Mouse (Mus musculus) R1 (cell line): ENCODE data around the gene Ndufaf2.

Source experiments
- DNase-seq: peaks from one replicate; pipeline ENCODE4 v3.0.0-alpha.2; 2018; ENCODE audit warnings: low read depth, low spot score

Gene Ndufaf2

DNA sequence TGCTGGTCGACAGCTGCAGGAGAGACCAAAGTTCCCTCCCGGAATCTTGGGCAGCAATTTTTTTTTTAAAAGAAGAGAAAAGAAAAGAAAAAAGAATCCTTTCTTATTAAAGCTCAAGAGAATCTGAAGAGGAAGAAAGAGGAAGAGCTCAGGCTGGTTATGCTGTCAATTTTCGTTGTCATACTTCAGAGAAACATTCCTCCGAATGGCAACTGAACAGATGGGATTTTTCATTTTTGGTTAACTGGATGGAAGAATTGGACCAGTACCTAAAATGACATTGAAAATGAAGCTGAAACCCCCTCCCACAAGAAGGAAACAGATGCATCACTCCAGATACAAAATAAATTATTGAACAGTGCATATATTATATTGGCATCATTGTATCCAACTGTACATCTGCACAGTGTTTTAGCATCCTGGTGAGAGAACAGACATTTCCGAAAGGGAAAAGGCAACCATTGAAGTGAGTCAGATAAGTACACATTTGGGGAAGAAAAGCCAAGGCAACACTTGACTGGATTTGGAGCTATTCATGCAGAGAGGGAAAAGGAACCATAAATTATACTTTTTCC lies 19.9 kb downstream of the Ndufaf2 start:
- no peak for DNase-seq

DNA sequence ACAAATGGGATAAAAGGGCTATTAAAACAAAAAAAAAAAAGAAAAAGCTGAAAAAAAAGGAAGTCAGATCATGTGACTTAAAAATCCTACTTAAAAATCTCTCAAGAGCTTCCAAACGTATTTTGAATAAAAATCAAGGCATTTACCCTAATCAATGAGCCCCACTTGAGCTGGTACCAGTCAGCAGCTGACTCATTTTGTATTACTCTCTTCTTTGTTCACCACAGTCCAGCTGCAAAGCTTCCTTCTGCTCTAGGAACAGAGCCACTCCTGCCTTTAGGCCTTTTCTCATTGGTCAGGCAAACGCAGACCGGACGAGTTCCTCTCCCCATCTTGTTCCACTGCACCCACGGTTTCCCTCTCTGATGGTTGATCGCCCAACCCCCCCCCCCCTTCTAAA lies 22.8 kb downstream of the Ndufaf2 start:
- no peak for DNase-seq

- DNase-seq, result peak; percentile 43
These were observed 26.2 kb downstream of the Ndufaf2 start for GRCm38 (mm10) chr13:108132031-108132819.

DNA sequence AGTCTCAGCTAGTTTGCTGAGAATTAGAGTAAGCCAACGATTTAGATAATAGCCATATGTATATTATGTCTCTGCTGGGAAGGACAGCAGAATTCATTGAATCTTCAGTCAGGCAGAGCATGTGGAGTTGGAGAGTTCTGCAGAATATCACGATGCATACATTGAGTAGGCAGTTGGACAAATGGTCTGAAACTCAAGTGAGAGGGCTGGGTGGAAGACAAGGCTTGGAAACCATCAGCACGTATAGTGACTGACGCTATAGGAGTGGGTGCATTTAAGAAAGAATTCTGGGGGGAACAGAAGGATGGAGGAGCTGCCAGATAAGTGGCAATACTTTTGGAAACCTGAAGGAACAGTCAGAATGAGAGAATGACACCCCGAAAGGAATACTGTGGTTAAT lies 27.7 kb downstream of the Ndufaf2 start:
- DNase-seq, result no peak

DNA sequence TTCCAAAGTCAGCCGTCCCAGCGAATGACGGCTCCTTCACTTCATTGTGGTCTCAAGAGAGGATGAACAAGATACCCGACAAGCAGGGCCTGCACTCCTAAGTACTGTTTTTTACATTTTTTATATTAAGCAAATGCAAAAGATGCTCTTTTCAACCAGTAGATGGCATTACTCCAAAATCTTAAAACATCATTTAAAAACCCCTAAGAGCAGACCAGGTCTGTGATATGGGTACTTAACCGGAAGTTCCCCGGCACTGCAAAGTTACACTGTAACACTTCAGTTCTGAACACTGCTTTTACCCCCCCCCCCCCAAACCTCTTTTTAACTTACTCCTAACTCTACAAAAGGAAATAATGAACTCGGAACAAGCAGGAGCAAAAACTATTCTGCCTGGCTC lies 29.4 kb downstream of the Ndufaf2 start:
- no peak for DNase-seq

DNA sequence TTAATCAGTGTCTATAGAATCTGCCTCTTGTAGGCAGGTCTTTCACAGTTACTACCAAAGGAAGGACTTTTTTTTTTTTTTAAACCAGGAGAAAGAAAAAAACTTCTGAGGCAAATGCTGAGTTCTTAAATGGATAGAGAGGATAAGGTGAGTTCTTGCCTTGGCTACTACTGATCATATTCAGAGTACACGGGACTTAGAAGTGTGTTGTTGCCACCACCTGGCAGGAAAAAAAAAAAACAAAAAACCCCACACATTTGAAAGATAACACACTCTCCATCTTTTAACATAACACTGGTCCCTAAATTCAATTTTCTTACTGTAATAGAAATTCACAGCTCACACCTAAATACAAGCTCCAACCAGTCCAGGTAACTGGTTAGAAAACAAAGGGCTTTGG lies 30.5 kb downstream of the Ndufaf2 start:
- no peak for DNase-seq

- DNase-seq, result peak; percentile 45
These were observed 31.3 kb downstream of the Ndufaf2 start for GRCm38 (mm10) chr13:108127130-108127529.

GRCm38 (mm10) chr13:108126246-108126645 lies 32.2 kb downstream of the Ndufaf2 start:
- no peak for DNase-seq

GRCm38 (mm10) chr13:108124096-108124495 lies 34.3 kb downstream of the Ndufaf2 start:
- DNase-seq, result no peak

DNA sequence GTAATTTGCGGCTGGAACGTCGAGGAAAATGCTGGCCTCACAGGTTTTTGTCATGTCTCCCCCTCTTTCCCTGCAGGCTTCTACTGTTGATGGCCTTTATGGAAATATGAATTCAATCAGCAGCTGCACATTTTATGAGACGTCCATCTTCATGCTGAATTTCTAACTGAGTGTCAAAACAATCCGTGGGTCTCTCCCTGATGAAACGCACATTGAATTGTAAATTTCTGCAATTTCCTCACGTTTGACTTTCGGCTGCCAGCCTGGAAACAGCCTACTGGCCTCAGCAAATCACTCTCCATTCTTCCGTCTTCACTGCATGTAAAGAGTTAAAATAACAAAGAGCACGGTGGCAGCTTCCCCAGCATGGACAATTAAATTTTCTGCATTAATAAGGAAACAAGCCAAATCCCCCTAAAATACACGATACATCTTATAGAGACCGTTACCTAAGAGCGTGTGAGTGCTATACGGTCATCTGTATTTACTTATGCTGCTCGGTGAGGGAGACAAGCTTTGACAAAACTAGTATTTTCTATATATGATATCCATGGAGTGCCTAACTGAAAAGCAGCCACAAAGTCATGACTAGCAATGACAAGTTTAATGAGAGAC lies 35.2 kb downstream of the Ndufaf2 start:
- no peak for DNase-seq

- DNase-seq, result peak; percentile 71
These were observed 38.8 kb downstream of the Ndufaf2 start for GRCm38 (mm10) chr13:108119411-108120310.

DNA sequence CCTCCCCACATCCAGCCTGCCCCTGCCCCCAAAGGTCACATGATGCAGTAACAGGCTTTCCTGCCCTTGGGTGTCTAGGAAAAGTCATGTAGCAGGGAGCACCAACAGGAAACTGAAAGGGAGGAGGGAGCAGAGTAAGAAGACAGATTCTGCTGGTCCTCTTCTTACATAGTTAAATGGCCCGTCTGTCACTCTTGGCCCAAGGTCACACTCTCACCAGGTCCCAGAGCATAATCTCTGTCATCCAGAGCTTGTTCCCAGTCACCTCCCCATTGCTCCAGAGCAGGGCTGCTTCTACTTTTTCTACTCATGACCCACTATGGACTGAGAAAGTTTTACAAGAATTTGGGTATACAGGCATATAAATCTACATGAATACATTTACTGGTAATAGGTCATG lies 40.2 kb downstream of the Ndufaf2 start:
- no peak for DNase-seq

DNA sequence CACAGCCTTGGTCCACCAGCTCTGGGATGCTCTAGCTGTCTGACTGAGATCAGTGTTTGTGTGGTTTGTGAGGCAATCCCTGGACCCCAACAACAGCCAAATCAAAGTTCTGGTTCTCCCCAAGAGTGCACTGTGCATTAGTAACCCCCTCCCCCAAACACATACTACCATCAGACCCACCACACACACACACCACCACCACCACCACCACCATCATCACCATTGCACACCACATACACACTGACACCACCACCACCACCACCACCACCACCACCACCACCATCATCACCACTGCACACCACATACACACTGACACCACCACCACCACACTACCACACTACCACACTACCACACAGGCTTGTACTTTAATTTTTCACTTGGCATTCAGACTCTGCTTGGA lies 40.8 kb downstream of the Ndufaf2 start:
- DNase-seq, result no peak

DNA sequence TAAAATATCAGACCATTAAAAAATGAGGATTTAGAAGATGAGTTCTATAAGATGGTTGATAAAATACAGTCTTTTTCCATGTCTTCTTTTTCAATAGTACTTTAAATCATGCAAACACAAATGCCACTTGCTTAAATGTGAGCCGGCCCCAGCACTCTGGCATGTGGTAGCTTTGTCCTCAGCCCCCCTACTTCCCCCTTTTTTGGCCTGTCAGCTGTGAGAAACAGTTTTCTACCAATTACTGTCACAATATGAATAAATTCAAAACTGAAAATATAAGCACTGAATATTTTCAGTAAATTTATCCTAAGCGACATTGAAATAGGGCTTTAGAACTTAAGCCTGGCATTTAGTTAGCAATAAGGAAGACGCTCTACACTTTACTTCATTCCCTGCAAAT lies 44.2 kb downstream of the Ndufaf2 start:
- no peak for DNase-seq

- DNase-seq, result no peak
These were observed 44.9 kb downstream of the Ndufaf2 start for GRCm38 (mm10) chr13:108113536-108113935.

GRCm38 (mm10) chr13:108110929-108111328 lies 47.5 kb downstream of the Ndufaf2 start:
- no peak for DNase-seq

- DNase-seq, result no peak
These were observed 57.7 kb downstream of the Ndufaf2 start for GRCm38 (mm10) chr13:108100700-108101099.

DNA sequence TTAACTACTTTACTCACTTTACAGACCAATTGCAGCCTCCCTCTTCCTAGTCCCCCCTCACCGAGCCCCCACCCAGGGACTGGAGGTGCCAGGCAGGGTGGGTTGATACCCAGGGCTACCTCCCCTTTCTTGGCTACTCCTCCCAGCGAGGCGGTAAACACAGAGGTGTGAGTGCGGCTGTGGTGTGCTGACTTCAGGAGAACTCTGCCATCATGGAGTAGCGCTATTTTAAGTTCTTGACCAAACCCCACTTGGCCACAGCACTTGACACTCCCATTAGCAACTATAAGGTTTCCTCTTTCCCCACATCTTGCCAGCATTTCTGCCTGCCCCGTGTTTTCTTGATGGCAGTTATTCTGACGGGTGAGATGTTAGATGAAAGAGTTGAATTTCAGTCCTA lies 62.0 kb downstream of the Ndufaf2 start:
- DNase-seq, result no peak

DNA sequence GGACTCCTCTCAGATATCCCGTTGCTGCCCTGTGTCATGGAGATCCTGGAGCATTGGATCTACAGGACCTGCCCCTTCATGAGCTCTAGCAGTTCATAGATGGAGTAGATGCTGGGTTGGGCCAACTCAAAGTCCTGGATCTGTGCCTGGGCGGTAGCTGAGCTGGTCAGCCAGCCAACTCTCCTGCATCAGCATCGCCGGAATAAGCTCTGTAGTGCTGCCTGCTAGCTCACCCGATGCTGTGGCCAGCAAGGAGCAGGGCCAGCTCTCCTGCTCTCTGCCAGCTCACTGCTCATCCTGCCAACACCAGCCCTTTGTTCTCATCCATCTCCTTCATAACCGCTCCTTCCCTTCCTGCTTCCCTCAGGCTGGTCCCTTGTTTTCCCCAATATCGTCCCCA lies 62.8 kb downstream of the Ndufaf2 start:
- DNase-seq, result no peak

GRCm38 (mm10) chr13:108094681-108095080 lies 63.7 kb downstream of the Ndufaf2 start:
- no peak for DNase-seq

DNA sequence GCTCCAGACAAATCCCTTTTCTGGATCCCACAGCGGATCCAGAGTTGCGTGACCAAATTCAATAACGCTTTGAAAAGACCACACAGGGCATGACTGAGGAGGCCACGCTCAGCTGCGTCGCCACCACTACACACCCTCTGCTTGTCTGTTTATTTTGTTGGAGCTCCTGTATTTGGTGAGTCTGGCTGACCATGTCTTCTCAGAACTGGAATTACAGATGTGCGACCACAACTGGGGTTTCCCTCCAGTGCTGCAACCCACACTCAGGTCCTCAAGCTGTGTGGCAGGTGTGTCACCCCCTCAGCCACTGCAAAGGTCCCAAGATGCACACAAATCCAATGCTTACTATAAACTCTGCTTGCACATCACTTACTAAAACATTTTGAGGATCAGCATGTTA lies 66.1 kb downstream of the Ndufaf2 start:
- no peak for DNase-seq

GRCm38 (mm10) chr13:108086724-108087123 lies 71.7 kb downstream of the Ndufaf2 start:
- DNase-seq, result no peak
